Comparison of ENCODE assay signal across 9 mouse cellular contexts in genomic region chrX:99402841-99403520, GRCm38 (mm10).
DNase-seq lines count a peak whose midpoint lies in the region; ATAC-seq and TF ChIP-seq lines count a peak whose summit lies in the region.
"Had no signal": no experiment of that assay in that cellular context is flagged by ENCODE, and none has a peak within 500 bp of the region (broad histone marks: within the 10 kb centered on the region; RNA-seq: fewer than 3 reads in every experiment).

No protein-coding gene starts in this region.

- no peak overlapping the region for H3K9ac ChIP-seq in intestine, embryonic 14.5 days (ENCODE audit: low read length)
- H3K9ac ChIP-seq in intestine, embryonic 15.5 days, result no peak overlapping the region
- no peak overlapping the region for H3K9ac ChIP-seq in embryonic facial prominence, embryonic 15.5 days
- no peak overlapping the region for H3K9ac ChIP-seq in midbrain, postnatal 0 days (replicated peaks; ENCODE audit: low read length, poor library complexity, severe bottlenecking)
- no peak overlapping the region for H3K9ac ChIP-seq in heart, embryonic 11.5 days (ENCODE audit: low read depth, low read length)
- H3K9ac ChIP-seq: neural tube, embryonic 12.5 days had no signal

- H3K4me1 ChIP-seq in intestine, embryonic 14.5 days (replicated peaks; ENCODE audit: control insufficient read depth, insufficient read depth, low read length), result no peaks in the 10 kb centered on the region
- H3K4me1 ChIP-seq in intestine, embryonic 15.5 days (replicated peaks), result no peaks in the 10 kb centered on the region
- H3K4me1 ChIP-seq in E14TG2a.4 (replicated peaks; ENCODE audit: low read depth, low read length), result no peaks in the 10 kb centered on the region
- peaks cover 13% of the 10 kb centered on the region; the same call in 1 of the 2 replicates for H3K4me1 ChIP-seq in embryonic facial prominence, embryonic 15.5 days
- H3K4me1 ChIP-seq in midbrain, postnatal 0 days (ENCODE audit: insufficient read depth, low read length), result no peaks in the 10 kb centered on the region
- H3K4me1 ChIP-seq in heart, embryonic 11.5 days (ENCODE audit: control insufficient read depth, insufficient read depth, low read length), result no peaks in the 10 kb centered on the region
- H3K4me1 ChIP-seq: neural tube, embryonic 12.5 days had no signal

- 0 out of 2 replicates have a peak, but pooled peaks cover 2% of the 10 kb centered on the region for H3K27me3 ChIP-seq in intestine, embryonic 14.5 days (replicated peaks; ENCODE audit: control insufficient read depth, insufficient read depth, low read length)
- peaks cover 10% of the 10 kb centered on the region; the same call in 1 of the 2 replicates for H3K27me3 ChIP-seq in intestine, embryonic 15.5 days (replicated peaks)
- peaks cover 17% of the 10 kb centered on the region; the same call in 1 of the 2 replicates for H3K27me3 ChIP-seq in E14TG2a.4 (ENCODE audit: insufficient read depth, low read length)
- H3K27me3 ChIP-seq in embryonic facial prominence, embryonic 15.5 days, result peaks cover 7% of the 10 kb centered on the region; the same call in 1 of the 2 replicates
- H3K27me3 ChIP-seq in midbrain, postnatal 0 days (ENCODE audit: insufficient read depth, low read length), result peaks cover 11% of the 10 kb centered on the region; the same call in 1 of the 2 replicates
- peaks cover 20% of the 10 kb centered on the region for H3K27me3 ChIP-seq in heart, embryonic 11.5 days (ENCODE audit: control insufficient read depth, insufficient read depth, low read length)
- H3K27me3 ChIP-seq: neural tube, embryonic 12.5 days had no signal

- H3K27ac ChIP-seq in intestine, embryonic 14.5 days (ENCODE audit: low read depth), result no peak overlapping the region
- H3K27ac ChIP-seq in intestine, embryonic 15.5 days, result no peak overlapping the region
- peak overlapping the region; percentile 22; the same call in 1 of the 2 replicates for H3K27ac ChIP-seq in embryonic facial prominence, embryonic 15.5 days (replicated peaks)
- H3K27ac ChIP-seq in midbrain, postnatal 0 days (ENCODE audit: low read depth, low read length), result no peak overlapping the region
- no peak overlapping the region for H3K27ac ChIP-seq in heart, embryonic 11.5 days (ENCODE audit: low read depth, low read length)
- H3K27ac ChIP-seq: neural tube, embryonic 12.5 days had no signal

- no peak overlapping the region for H3K4me2 ChIP-seq in intestine, embryonic 14.5 days (ENCODE audit: low read length)
- H3K4me2 ChIP-seq in intestine, embryonic 15.5 days (replicated peaks), result no peak overlapping the region
- H3K4me2 ChIP-seq in embryonic facial prominence, embryonic 15.5 days (replicated peaks), result no peak overlapping the region
- H3K4me2 ChIP-seq in midbrain, postnatal 0 days (ENCODE audit: low read depth, low read length, poor library complexity, severe bottlenecking), result no peak overlapping the region
- H3K4me2 ChIP-seq in heart, embryonic 11.5 days, result no peak overlapping the region
- H3K4me2 ChIP-seq: neural tube, embryonic 12.5 days had no signal

- no peak overlapping the region for H3K4me3 ChIP-seq in intestine, embryonic 14.5 days (ENCODE audit: low read depth, low read length)
- H3K4me3 ChIP-seq in intestine, embryonic 15.5 days (replicated peaks), result no peak overlapping the region
- no peak overlapping the region for H3K4me3 ChIP-seq in E14TG2a.4 (replicated peaks; ENCODE audit: low read length)
- no peak overlapping the region for H3K4me3 ChIP-seq in embryonic facial prominence, embryonic 15.5 days (replicated peaks)
- H3K4me3 ChIP-seq in midbrain, postnatal 0 days (ENCODE audit: low read depth, low read length), result no peak overlapping the region
- no peak overlapping the region for H3K4me3 ChIP-seq in heart, embryonic 11.5 days (ENCODE audit: low read depth, low read length)
- H3K4me3 ChIP-seq: neural tube, embryonic 12.5 days had no signal

- 62% methylated on average over 9 of the region's 9 CpGs for WGBS in intestine, embryonic 14.5 days
- 58% methylated on average over 9 of the region's 9 CpGs for WGBS in intestine, embryonic 15.5 days
- WGBS in embryonic facial prominence, embryonic 15.5 days, result 42% methylated on average over 9 of the region's 9 CpGs
- WGBS in midbrain, postnatal 0 days, result 42% methylated on average over 9 of the region's 9 CpGs
- 53% methylated on average over 9 of the region's 9 CpGs for WGBS in heart, embryonic 11.5 days (ENCODE audit: insufficient replicate concordance)

- DNase-seq in intestine, embryonic 14.5 days (ENCODE audit: low spot score), result peak; percentile 61
- peak; percentile 66 for DNase-seq in adrenal gland, postnatal 14 days
- DNase-seq in midbrain, postnatal 0 days (ENCODE audit: low spot score), result no peak

- ATAC-seq in intestine, embryonic 14.5 days (replicated peaks; ENCODE audit: low FRiP score, low TSS enrichment, low read depth), result no peak
- ATAC-seq in intestine, embryonic 15.5 days, result no peak
- peak; percentile 54 for ATAC-seq in embryonic facial prominence, embryonic 15.5 days (ENCODE audit: insufficient number of reproducible peaks, low FRiP score, low TSS enrichment, low read depth)
- ATAC-seq in midbrain, postnatal 0 days (ENCODE audit: low FRiP score), result no peak
- ATAC-seq in erythroid progenitor cell, adult 5-6 weeks (replicated peaks; ENCODE audit: low FRiP score, poor library complexity, severe bottlenecking), result no peak
- no peak for ATAC-seq in heart, embryonic 11.5 days (replicated peaks; ENCODE audit: insufficient number of reproducible peaks, low FRiP score, low TSS enrichment)

- peak; percentile 72 for TF ChIP-seq CTCF in E14TG2a.4 (conservative IDR thresholded peaks at IDR 0.05; ENCODE audit: low read length)
- peak; percentile 60 for TF ChIP-seq CTCF in midbrain, postnatal 0 days (IDR thresholded peaks at IDR 0.05)

- no peaks in the 10 kb centered on the region for H3K36me3 ChIP-seq in intestine, embryonic 14.5 days (ENCODE audit: control insufficient read depth, insufficient read depth, low read length)
- no peaks in the 10 kb centered on the region for H3K36me3 ChIP-seq in intestine, embryonic 15.5 days
- no peaks in the 10 kb centered on the region for H3K36me3 ChIP-seq in E14TG2a.4 (ENCODE audit: insufficient read depth, low read length)
- H3K36me3 ChIP-seq in embryonic facial prominence, embryonic 15.5 days, result no peaks in the 10 kb centered on the region
- no peaks in the 10 kb centered on the region for H3K36me3 ChIP-seq in midbrain, postnatal 0 days (ENCODE audit: insufficient read depth, low read length)
- no peaks in the 10 kb centered on the region for H3K36me3 ChIP-seq in heart, embryonic 11.5 days (ENCODE audit: control insufficient read depth, insufficient read depth, low read length)
- H3K36me3 ChIP-seq: neural tube, embryonic 12.5 days had no signal

- no peaks in the 10 kb centered on the region for H3K9me3 ChIP-seq in intestine, embryonic 14.5 days (ENCODE audit: control insufficient read depth, low read length)
- no peaks in the 10 kb centered on the region for H3K9me3 ChIP-seq in intestine, embryonic 15.5 days
- H3K9me3 ChIP-seq in E14TG2a.4 (ENCODE audit: low read length), result no peaks in the 10 kb centered on the region
- H3K9me3 ChIP-seq in embryonic facial prominence, embryonic 15.5 days (replicated peaks), result no peaks in the 10 kb centered on the region
- H3K9me3 ChIP-seq in midbrain, postnatal 0 days (ENCODE audit: low read length), result no peaks in the 10 kb centered on the region
- no peaks in the 10 kb centered on the region for H3K9me3 ChIP-seq in heart, embryonic 11.5 days (replicated peaks; ENCODE audit: control insufficient read depth, low read length)
- H3K9me3 ChIP-seq: neural tube, embryonic 12.5 days had no signal
